Mouse (Mus musculus): ENCODE data around the gene Mepce. TPM values are rescaled to one million over a fixed set of nuclear protein-coding genes. Genes with fewer than 3 reads are reported as not detected.
"Not testable (repeated sequence)": the region's sequence is repeated elsewhere in the genome, so short reads cannot be mapped to it uniquely, and the experiment has no call there.

The Mepce gene
- total RNA-seq, 2 experiments from 2014 or later: 20.7 to 21.1 TPM

DNA sequence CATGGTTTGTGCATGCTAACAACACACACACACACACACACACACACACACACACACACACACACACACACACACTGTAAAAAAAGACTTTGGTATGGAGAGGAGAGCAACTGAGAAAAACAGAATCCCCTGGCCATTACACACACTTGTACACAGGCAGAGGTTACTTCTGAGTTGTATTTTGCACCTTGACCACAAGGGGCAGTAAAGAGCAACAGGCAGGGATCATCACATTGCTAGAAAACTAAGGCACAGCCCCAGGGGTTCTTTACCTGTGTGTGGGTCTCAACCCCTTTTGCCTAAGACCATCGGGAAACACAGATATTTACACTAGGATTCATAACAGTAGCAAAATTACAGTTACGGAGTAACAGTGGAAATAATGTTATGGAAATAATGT, 16.7 kb downstream of the Mepce start:
- intact Hi-C loops (cut with DNase I; ENCODE audit: low total_unique reads): no loop called here
- DNase-seq: no peak

DNA sequence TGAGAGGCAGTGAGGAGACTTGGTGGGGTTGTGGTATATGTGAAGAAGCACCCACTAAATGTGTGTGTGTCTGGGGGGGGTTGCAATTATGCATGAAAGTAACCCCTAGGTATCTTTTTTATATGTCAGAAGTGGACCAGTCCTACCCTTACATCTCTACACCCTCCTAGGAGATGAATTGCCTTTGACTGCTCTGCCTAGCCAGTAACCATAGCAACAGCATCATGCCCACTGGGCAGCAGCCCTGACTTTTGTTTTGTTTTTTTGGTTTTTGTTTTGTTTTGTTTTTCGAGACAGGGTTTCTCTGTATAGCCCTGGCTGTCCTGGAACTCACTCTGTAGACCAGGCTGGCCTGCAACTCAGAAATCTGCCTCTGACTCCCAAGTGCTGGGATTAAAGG, 19.0 kb downstream of the Mepce start:
- intact Hi-C loops (cut with DNase I; ENCODE audit: low total_unique reads): loop anchor here (10.0 kb wide), 1 partner anchor 284 kb away; no protein-coding TSS in a partner anchor
- DNase-seq: no peak

DNA sequence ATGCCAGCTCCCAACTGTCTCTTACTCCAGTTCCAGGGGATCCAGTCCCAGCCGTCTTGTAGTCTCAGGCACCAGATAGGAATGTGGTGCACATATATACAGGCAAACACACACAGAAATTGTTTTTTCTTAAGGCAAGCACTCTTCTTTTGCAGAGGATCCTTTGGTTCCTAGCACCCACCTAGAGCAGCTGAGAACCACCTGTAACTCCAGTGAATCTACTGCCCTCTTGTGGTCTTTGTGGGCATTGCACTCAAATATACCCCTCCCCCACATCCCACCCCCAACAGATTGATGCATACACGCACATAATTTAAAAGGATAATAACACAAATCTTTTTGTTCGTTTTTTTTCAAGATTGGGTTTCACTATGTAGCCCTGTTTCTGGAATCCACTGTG, 21.2 kb downstream of the Mepce start:
- intact Hi-C loops (cut with DNase I; ENCODE audit: low total_unique reads): loop anchor here (10.0 kb wide), 1 partner anchor 281 kb away; no protein-coding TSS in a partner anchor

DNA sequence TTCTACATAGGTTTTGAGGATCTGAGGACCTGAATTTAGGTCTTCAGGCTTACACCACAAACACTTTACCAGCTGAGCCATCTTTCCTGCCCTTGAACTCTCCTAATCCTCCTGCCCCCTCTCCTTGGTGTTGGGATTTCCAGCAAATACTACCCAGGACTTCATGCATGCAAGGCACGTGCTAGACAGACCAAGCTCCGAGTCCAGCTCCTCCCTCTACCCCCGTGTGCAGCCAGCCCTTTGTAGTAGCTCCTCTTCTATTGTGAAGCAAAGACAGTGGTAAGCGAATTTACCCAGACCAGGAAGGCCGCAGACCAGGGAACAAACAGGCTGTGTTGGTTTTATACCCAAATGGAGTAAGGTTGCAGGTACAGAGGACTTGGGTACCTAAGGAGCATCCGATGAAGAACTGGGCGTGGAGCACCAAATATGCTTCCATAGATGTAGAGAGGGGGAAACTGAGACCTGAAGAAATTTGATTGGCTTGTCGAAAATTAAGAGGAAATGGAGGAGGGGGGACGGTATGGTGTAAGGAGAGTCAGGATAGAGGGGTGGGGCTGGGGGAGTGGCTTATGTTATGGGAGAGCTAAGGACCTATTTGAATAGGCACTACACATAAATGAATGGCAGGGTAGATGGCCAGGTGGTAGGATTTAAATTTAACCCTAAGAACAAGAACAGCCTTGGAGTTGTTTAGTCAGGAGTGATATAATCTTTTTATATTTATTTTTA, 22.7 kb downstream of the Mepce start:
- DNase-seq: no peak
- intact Hi-C loops (cut with DNase I; ENCODE audit: low total_unique reads): loop anchor here (10.0 kb wide), 1 partner anchor 280 kb away; no protein-coding TSS in a partner anchor

More for the DNA sequence above, 21.2 kb downstream of the Mepce start:
- DNase-seq: no peak

DNA sequence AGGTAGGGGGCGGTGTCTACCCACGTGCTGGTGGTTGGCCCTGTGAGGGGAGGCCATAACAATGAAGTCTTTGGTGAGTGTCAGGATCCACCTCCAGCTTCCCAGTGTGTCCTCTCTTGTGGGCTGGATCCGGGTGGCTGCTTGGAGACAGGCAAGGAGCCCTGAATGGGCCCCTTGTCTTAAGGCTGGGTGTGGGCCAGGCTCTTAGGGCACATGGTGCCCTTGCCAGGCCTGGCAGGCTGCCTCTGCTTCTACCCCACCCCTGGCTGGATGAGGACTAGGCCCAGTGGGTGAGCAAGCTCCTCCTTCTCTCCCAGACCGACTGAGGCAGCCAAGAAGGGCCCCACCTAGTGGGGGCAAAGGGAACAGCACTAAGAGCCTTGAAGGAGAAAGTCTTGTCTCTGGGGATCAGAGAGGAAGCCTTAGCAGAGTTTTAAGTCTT, 27.5 kb downstream of the Mepce start:
- intact Hi-C loops (cut with DNase I; ENCODE audit: low total_unique reads): loop anchor here (2.0 to 10.0 kb wide), 2 partner anchors 103 to 275 kb away; no protein-coding TSS in a partner anchor
- peak; percentile 88 for DNase-seq

DNA sequence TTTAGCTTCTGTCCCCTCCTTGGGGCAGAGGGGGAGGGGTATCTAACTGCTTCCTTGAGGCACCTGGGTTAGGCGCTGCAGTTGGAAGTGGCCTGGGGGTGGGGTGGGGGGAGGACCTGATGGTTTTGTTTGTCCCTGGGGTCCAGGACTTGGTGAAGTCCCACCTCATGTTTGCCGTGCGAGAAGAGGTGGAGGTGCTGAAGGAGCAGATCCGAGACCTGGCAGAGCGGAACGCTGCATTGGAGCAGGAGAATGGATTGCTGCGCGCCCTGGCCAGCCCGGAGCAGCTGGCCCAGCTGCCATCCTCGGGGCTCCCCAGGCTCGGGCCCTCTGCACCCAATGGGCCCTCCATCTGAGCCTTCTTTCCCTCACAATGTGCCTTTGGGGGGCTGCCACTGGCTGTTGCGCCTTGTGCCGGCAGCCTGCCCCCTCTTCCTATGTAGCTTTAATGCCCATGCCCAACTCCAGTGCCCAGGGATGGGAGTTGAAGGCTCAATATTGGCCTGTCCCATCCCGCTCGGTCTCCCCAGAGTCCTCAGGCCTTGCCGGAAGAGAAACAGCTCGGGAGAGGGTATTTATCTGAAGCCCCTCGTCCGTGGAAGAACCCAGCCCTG, 28.4 kb downstream of the Mepce start:
- intact Hi-C loops (cut with DNase I; ENCODE audit: low total_unique reads): loop anchor here (2.0 kb wide), 1 partner anchor 102 kb away; no protein-coding TSS in a partner anchor
- no peak for DNase-seq

DNA sequence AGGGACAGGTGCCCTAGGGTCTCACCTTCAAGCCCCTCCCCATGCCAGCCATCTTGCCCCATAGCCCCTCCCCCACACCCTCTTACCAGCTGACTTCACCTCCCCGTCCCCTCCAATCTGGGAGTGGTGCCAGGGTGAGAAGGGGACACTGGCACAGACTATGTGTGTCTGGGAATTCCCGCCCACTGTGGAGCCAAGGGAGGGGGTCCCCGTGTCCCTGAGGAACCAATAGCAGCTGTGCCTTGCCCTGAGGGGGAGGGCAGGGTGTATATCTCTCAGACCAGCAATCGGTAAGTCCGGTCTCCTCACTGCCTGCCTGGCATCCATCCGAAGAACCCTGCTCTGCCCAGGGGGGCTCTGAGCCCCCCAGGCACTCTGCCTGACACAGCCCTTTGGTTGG, 29.6 kb downstream of the Mepce start:
- intact Hi-C loops (cut with DNase I; ENCODE audit: low total_unique reads): loop anchor here (2.0 kb wide), 1 partner anchor 101 kb away; no protein-coding TSS in a partner anchor
- DNase-seq: no peak

DNA sequence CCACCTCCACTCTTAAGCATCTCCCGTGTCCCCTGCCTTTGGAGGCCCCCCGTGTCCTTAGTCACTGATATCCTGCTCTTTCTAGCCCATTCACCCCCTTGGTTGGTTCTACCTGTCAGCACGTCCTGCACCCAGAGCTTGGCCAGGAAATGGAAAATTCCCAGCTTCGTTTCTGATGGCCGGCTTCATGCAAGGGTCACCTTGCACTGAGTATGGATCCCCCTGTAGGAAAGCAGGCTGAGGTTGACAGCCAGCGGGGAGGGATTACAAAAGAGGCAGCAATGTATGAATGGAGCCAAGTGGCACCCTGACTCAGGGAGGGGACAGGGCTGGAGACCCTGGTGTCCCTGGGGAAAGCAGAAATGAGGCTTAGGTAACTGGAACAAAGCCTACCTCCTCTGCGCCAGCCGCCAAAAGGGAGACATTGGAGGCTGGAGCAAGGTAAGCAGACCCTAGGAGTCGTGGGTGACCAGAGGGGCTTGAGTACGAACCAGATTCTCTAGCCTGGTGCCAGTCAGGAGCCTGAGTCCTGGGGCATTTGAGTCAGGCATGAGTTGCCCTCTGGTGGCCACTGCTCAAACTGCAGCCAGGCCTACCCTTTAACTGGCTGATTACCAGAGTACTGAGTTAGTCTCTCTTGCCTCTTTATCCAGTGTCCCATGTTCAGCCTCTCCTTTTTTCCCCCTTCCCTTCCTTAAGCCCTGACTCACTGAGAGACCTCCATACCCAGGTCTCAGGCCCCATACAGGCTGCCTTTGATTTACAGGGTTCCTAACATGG, 30.4 kb downstream of the Mepce start:
- intact Hi-C loops (cut with DNase I; ENCODE audit: low total_unique reads): no loop called here

DNA sequence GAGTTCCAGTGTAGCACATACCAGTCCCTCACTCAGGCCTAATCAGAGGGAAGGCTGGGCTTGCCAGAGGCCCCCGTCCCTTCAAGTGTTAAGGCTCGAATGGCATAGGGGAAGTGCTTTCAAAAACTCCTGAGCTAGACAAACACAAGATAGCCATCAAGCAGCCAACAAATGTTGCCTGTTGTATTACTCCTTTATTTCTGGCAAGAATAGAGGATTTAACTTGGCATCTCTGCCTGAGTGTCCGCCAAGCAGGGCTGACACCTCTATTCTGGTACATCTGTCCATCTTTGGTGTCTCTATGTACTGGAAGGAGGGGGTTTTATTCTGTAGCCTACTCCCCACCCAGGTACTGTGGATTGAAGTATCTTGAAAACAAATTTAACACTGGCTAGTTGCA, 31.3 kb downstream of the Mepce start:
- no peak for DNase-seq
- intact Hi-C loops (cut with DNase I; ENCODE audit: low total_unique reads): no loop called here

More for the DNA sequence above, 30.4 kb downstream of the Mepce start:
- DNase-seq: peak; percentile 80

DNA sequence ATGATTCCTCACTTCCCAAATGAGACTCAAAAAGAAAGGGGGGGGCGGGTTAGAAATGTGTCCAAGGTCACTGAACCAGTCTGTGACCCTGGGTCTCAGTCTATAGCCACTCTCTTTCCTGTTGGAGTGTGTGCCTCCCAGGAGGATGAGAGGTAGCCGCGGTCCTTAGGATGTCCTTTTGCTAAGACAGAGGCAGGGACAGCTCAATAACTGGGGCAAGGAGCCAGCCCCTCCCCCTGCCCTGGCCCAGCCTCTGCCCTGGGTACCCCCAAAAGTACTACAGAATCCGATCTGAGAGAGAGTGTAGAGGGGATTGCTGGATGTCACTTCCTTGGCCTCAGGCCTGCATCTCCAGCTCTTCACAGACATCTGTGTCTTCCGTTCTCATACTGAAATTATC, 32.0 kb downstream of the Mepce start:
- intact Hi-C loops (cut with DNase I; ENCODE audit: low total_unique reads): no loop called here
- DNase-seq: no peak

DNA sequence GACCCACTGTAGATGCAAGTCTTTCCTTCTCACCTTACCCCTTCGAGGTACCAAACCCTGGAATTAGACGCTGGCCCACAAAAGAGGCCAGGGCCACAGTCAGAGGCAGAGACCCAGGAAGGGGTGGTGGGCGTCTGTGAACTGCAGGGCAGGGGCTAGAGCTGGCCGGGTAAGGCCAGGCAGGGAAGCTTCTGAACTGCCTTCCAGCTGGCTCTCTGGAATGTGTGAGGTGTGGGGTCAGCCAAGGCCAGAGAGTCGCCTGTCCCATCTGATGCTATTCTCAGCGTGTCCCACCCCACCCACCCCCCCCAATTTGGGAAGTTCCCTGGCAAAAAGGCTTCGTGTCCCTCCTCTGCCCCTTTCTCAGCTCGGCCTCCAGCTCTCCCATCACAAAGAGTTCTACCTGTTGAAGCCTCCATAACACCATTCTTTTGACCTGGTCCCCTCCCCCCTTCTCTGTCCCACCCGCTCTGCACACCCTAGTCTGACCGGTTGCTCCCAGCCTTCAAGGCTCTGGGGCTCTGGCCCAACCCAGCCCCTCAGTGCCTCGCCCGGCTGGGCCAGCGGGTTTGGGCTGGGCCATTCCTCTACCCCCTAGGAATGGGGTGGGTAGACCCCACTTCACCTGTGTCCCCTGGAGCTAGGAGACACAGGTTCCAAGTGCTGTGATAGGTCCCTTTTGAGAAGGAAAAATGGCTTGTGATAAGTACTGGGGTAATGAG, 34.2 kb downstream of the Mepce start:
- no peak for DNase-seq
- intact Hi-C loops (cut with DNase I; ENCODE audit: low total_unique reads): no loop called here

DNA sequence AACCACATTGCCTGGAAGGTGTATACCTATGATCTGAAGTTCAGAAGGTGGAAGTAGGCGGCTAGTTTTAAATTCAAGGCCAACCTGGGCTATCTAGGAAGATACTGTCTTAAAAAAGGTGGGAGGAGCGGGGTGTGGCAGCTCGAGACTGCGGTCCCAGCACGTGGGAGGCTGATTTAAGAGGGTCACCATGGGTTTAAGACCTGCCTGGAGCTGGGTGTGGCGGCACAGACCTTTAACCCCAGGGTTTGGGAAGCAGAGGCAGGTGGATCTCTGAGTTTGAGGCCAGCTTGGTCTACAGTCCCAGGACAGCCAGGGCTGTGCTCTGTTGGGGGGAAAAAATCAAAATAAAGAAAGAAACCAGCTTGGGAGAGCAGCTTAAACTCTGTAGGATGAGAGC, 35.5 kb downstream of the Mepce start:
- intact Hi-C loops (cut with DNase I; ENCODE audit: low total_unique reads): no loop called here
- no peak for DNase-seq

DNA sequence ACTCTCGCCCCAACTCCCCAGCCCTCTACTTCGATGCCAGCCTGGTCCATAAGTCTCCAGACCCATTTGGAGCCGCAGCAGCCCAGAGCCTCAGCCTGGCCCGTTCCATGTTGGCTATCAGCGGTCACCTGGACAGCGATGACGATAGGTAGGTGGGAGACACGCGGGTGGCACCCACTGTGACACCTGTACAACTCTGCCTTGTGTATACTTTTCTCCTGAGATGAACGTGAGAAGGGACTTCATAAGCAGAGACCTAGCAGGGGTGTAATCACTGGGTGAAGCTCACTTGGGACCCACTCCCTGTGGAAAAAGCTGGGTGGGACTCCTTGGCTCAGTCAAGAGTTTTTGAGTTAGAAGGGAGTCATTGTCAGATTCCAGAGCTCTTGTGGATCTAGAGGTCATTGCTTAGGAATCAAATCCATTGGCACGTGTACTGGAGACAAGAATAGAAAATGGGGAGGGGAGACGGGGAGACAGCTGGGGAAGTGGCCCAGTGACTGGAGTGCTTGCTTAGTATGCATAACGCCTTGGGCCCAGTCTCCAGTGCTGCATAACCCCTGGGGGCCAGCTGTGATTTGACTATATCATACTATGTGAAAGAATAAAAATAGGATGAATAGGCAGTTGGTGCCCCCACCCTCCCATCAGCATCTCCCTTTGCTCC, 36.1 kb downstream of the Mepce start:
- intact Hi-C loops (cut with DNase I; ENCODE audit: low total_unique reads): no loop called here
- DNase-seq: no peak

DNA sequence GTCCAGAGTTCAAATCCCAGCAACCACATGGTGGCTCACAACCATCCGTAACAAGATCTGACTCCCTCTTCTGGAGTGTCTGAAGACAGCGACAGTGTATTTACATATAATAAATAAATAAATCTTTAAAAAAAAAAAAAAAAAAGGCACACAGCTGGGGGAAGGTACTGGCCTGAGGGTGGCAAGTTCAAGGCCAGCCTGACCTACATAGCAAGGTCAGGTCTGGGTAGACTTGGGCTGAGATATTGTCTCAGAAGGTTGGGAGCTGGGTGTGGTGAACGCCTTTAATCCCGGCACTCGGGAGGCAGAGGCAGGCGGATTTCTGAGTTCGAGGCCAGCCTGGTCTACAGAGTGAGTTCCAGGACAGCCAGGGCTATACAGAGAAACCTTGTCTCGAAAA, 37.2 kb downstream of the Mepce start:
- intact Hi-C loops (cut with DNase I; ENCODE audit: low total_unique reads): not testable (repeated sequence)

DNA sequence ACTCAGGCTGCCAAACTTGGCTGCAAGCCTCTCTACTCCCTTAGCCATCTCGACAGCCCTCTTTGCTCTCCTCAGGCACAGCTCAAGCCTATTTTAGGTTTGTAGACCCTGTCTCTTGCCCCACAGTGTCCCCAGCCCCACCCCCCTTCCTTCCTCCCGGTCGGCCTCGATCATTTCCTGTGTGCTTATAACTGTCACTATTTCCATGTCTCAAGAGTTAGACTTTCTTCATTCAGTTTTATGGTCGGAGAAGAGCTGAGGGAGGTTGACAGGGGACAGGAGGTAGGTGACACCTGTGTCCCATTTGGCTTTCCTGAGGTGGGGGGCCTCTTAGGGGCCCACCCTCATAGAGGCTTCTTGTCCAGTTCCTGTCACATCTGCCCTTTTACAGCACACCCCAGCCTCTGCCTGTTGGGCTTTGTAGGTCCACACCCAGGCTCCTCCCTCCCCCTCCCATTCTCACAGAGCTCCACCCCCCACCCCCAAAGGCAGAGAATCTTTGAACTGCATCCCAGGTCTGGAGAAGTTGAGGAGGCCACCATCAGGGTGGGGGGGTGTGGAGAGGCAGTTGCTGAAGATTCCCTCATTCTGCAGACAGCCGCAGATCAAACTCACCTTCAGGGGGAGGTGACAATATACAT, 38.1 kb downstream of the Mepce start:
- DNase-seq: no peak
- intact Hi-C loops (cut with DNase I; ENCODE audit: low total_unique reads): no loop called here

More for the DNA sequence above, 37.2 kb downstream of the Mepce start:
- DNase-seq: not testable (repeated sequence)

DNA sequence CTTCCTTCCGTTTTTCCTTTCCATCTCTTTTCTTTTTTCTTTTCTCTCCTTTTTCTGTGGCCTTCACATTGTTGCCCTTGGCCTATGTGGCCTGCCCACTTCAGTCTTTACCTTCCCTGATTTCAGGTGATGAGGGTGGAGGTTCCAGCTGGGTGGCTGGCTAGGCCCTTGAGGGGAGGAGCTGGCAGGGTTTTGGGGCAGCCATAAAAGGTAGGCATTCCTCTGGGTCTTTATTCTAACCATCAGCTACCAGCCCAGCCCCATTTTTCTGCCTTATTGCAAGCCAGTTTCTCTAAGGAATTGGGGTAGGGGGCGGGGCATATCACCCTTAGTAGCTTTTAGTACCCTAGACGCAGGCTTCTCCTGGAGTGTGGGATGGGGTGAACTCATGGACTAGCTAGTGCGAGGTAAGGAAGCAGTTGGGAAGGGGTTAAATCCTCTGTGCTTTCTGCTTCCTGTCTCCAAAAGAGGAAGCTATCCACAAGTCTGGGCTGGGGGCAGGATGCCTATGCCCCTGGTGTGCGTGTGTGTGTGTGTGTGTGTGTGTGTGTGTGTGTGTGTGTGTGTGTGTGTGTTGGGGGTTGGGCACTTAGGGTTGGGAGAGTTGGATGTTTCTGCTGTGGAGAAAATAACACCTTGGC, 39.2 kb downstream of the Mepce start:
- intact Hi-C loops (cut with DNase I; ENCODE audit: low total_unique reads): no loop called here
- no peak for DNase-seq

DNA sequence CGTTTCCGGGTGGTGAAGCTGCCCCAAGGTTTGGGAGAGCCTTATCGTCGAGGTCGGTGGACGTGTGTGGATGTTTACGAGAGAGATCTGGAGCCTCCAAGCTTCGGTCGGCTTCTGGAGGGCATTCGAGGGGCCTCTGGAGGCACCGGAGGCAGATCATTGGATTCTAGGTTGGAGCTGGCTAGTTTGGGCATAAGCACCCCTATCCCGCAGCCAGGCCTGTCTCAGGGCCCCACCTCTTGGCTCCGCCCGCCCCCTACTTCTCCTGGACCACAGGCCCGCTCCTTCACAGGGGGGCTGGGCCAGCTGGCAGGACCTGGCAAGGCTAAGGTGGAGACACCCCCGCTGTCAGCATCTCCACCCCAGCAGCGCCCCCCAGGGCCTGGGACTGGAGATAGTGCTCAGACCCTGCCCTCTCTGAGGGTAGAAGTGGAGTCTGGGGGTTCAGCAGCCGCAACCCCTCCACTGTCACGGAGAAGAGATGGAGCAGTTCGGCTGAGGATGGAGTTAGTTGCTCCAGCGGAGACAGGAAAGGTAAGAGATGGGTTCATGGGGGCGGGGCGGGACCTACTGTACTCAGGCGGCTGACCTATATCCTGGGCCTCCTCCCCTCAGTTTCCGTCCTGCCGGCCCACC, 40.0 kb downstream of the Mepce start:
- intact Hi-C loops (cut with DNase I; ENCODE audit: low total_unique reads): no loop called here

More for the DNA sequence above, 40.0 kb downstream of the Mepce start:
- peak; percentile 63 for DNase-seq

Data from gastrocnemius, postnatal 14 days (tissue).